Mouse (Mus musculus): ENCODE results near the gene Cdc26. TPM values are rescaled to one million over a fixed set of nuclear protein-coding genes. Genes with fewer than 3 reads are reported as not detected.

The Cdc26 gene
- polyA plus RNA-seq, 2 experiments = 40.2 to 65.7 TPM

DNA sequence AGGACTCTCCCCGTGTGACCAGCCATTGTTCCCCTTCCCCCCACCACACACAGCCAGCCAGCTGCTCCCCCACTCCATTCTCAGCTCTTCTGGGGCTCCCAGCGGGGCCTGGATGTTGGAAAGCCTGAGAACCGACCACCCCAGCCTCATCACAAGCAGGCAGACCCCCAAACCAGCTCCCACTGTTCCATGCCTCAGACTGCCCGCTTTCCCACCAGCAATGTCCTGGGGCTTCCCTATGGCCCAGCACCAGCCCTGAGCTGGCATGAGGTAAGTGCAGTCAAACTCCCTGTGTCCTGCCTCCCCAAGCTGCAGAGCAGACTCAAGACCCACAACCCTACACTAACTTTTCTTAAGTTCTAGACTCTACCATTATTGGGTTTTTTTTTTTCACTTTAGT is 2.3 kb downstream of the Cdc26 start:
- Histone ChIP-seq H3K27ac (no peak overlapping the region), H3K27me3 (ENCODE audit: control insufficient read depth, insufficient read depth, low read length) (no peaks in the 10 kb centered on the region), H3K9ac (replicated peaks) (no peak overlapping the region), H3K4me1 (replicated peaks; ENCODE audit: control insufficient read depth in 2 of 2, insufficient read depth in 2 of 2, low read length in 1 of 2) (peaks cover 7% of the 10 kb centered on the region in 2 experiments), H3K4me2 (ENCODE audit: low read depth) (no peak overlapping the region), H3K9me3 (ENCODE audit: control insufficient read depth, low read length) (no peaks in the 10 kb centered on the region), H3K36me3 (replicated peaks; ENCODE audit: control insufficient read depth, insufficient read depth, low read depth) (peaks cover 16% of the 10 kb centered on the region), H3K4me3 (ENCODE audit: insufficient read depth in 1 of 2, low read depth in 2 of 2, low read length in 2 of 2) (no peak overlapping the region)
- no peak for TF ChIP-seq CTCF (IDR thresholded peaks at IDR 0.05; ENCODE audit: low read depth)
- TF ChIP-seq EP300 (IDR thresholded peaks at IDR 0.05; ENCODE audit: low read depth) = no peak
- no peak for ATAC-seq (ENCODE audit: insufficient read depth)
- 70% methylated on average over 4 of the region's 4 CpGs for WGBS (ENCODE audit: insufficient replicate concordance)
- no peak for DNase-seq (ENCODE audit: low read depth in 3 of 3, low spot score in 3 of 3)

DNA sequence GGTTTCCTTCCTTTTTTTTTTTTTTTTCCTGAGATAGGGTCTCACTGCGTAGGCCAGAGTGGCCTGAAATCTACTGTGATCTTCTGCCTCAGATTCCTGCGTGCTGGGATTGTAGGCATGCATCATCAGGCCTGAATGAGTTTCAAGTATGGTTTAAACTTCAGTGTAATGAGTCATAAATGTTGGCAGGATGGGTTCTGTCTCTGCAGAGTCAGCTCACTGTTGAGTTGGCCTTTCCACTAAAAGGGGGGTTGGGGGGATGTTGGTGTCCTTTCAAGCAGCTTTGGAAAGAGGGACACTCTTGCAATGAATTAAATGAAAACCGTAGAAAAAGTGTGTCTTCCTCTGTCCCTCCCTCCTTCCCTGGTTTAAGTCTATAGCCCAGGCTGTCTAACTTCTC is 9.5 kb downstream of the Cdc26 start:
- H3K27me3 ChIP-seq (ENCODE audit: control insufficient read depth, insufficient read depth, low read length) = no peaks in the 10 kb centered on the region
- no peak overlapping the region for H3K27ac ChIP-seq
- no peaks in the 10 kb centered on the region for H3K9me3 ChIP-seq (ENCODE audit: control insufficient read depth, low read length)
- DNase-seq (ENCODE audit: low read depth in 3 of 3, low spot score in 3 of 3) (no peak), ATAC-seq (ENCODE audit: insufficient read depth) (no peak)
- TF ChIP-seq EP300 (IDR thresholded peaks at IDR 0.05; ENCODE audit: low read depth) (no peak), CTCF (IDR thresholded peaks at IDR 0.05; ENCODE audit: low read depth) (no peak)
- no peak overlapping the region for H3K4me2 ChIP-seq (ENCODE audit: low read depth)
- H3K4me1 ChIP-seq (replicated peaks; ENCODE audit: control insufficient read depth in 2 of 2, insufficient read depth in 2 of 2, low read length in 1 of 2) = peaks cover 0 to 5% of the 10 kb centered on the region in 2 experiments; a peak in 1 of 4 replicates
- H3K4me3 ChIP-seq (ENCODE audit: insufficient read depth in 1 of 2, low read depth in 2 of 2, low read length in 2 of 2) = no peak overlapping the region
- 85% methylated on average over 3 of the region's 3 CpGs for WGBS (ENCODE audit: insufficient replicate concordance)
- no peak overlapping the region for H3K9ac ChIP-seq (replicated peaks)
- H3K36me3 ChIP-seq (replicated peaks; ENCODE audit: control insufficient read depth, insufficient read depth, low read depth) = peaks cover 62% of the 10 kb centered on the region

- Histone ChIP-seq H3K4me1 (replicated peaks; ENCODE audit: control insufficient read depth in 2 of 2, insufficient read depth in 2 of 2, low read length in 1 of 2) (peaks cover 0 to 5% of the 10 kb centered on the region in 2 experiments; a peak in 1 of 4 replicates), H3K9me3 (ENCODE audit: control insufficient read depth, low read length) (no peaks in the 10 kb centered on the region), H3K9ac (replicated peaks) (no peak overlapping the region), H3K4me3 (ENCODE audit: insufficient read depth in 1 of 2, low read depth in 2 of 2, low read length in 2 of 2) (no peak overlapping the region), H3K36me3 (replicated peaks; ENCODE audit: control insufficient read depth, insufficient read depth, low read depth) (peaks cover 62% of the 10 kb centered on the region), H3K27me3 (ENCODE audit: control insufficient read depth, insufficient read depth, low read length) (no peaks in the 10 kb centered on the region), H3K27ac (no peak overlapping the region), H3K4me2 (ENCODE audit: low read depth) (no peak overlapping the region)
- TF ChIP-seq CTCF (IDR thresholded peaks at IDR 0.05; ENCODE audit: low read depth) = no peak
- TF ChIP-seq EP300 (IDR thresholded peaks at IDR 0.05; ENCODE audit: low read depth) = no peak
- DNase-seq (ENCODE audit: low read depth in 3 of 3, low spot score in 3 of 3) (no peak), ATAC-seq (ENCODE audit: insufficient read depth) (no peak)
- 67% methylated on average over 4 of the region's 4 CpGs for WGBS (ENCODE audit: insufficient replicate concordance)
These were observed 10.7 kb downstream of the Cdc26 start for GRCm38 (mm10) chr4:62397616-62398365.

GRCm38 (mm10) chr4:62395806-62396205 is 12.6 kb downstream of the Cdc26 start:
- Histone ChIP-seq H3K9me3 (ENCODE audit: control insufficient read depth, low read length) (no peaks in the 10 kb centered on the region), H3K4me1 (replicated peaks; ENCODE audit: control insufficient read depth in 2 of 2, insufficient read depth in 2 of 2, low read length in 1 of 2) (peaks cover 0 to 5% of the 10 kb centered on the region in 2 experiments; a peak in 1 of 4 replicates), H3K36me3 (replicated peaks; ENCODE audit: control insufficient read depth, insufficient read depth, low read depth) (peaks cover 47% of the 10 kb centered on the region), H3K27ac (no peak overlapping the region), H3K9ac (replicated peaks) (no peak overlapping the region), H3K4me2 (ENCODE audit: low read depth) (no peak overlapping the region), H3K27me3 (ENCODE audit: control insufficient read depth, insufficient read depth, low read length) (no peaks in the 10 kb centered on the region), H3K4me3 (ENCODE audit: insufficient read depth in 1 of 2, low read depth in 2 of 2, low read length in 2 of 2) (no peak overlapping the region)
- no peak for DNase-seq (ENCODE audit: low read depth in 3 of 3, low spot score in 3 of 3)
- WGBS (ENCODE audit: insufficient replicate concordance) = 78% methylated on average over 1 of the region's 1 CpGs
- TF ChIP-seq EP300 (IDR thresholded peaks at IDR 0.05; ENCODE audit: low read depth) (no peak), CTCF (IDR thresholded peaks at IDR 0.05; ENCODE audit: low read depth) (no peak)
- ATAC-seq (ENCODE audit: insufficient read depth) = no peak

DNA sequence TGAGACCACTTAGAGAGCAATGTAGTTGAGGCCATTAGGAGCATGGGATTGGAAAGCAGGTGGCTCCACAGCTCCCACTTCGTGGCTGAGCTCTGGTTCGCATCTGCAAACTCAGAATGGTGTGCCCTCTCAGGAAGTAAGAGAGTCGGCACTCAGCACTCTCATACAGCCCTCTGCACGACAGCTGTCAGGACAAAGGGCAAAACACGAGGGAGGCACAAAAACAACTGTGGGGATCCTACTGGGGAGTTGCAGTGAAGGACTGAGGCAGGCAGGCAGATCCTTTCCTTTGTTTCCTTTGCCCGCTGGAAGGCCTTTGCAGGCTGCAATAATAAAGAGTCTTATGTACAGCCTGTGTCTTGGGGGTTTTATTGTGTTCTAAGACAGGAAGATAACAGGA is 15.0 kb downstream of the Cdc26 start:
- Histone ChIP-seq H3K4me3 (ENCODE audit: insufficient read depth in 1 of 2, low read depth in 2 of 2, low read length in 2 of 2) (no peak overlapping the region), H3K9me3 (ENCODE audit: control insufficient read depth, low read length) (no peaks in the 10 kb centered on the region), H3K9ac (replicated peaks) (no peak overlapping the region), H3K36me3 (replicated peaks; ENCODE audit: control insufficient read depth, insufficient read depth, low read depth) (peaks cover 33% of the 10 kb centered on the region), H3K27me3 (ENCODE audit: control insufficient read depth, insufficient read depth, low read length) (no peaks in the 10 kb centered on the region), H3K27ac (no peak overlapping the region), H3K4me2 (ENCODE audit: low read depth) (no peak overlapping the region), H3K4me1 (replicated peaks; ENCODE audit: control insufficient read depth in 2 of 2, insufficient read depth in 2 of 2, low read length in 1 of 2) (peaks cover 0 to 13% of the 10 kb centered on the region in 2 experiments; a peak in 2 of 4 replicates)
- WGBS (ENCODE audit: insufficient replicate concordance) = 68% methylated on average over 6 of the region's 6 CpGs
- no peak for TF ChIP-seq CTCF (IDR thresholded peaks at IDR 0.05; ENCODE audit: low read depth)
- TF ChIP-seq EP300 (IDR thresholded peaks at IDR 0.05; ENCODE audit: low read depth) = no peak
- ATAC-seq (ENCODE audit: insufficient read depth) = no peak
- no peak for DNase-seq (ENCODE audit: low read depth in 3 of 3, low spot score in 3 of 3)
